Mouse (Mus musculus): ENCODE measurements around the gene Vmn1r72. TPM values are rescaled to one million over a fixed set of nuclear protein-coding genes. Genes with fewer than 3 reads are reported as not detected.
"Not testable (repeated sequence)": the region's sequence is repeated elsewhere in the genome, so short reads cannot be mapped to it uniquely, and the experiment has no call there.

Gene Vmn1r72
- not detected in 2 replicates for polyA plus RNA-seq (2015; fragmentation: Nextera tagmentation; extraction: Ambion mirVana)

GRCm38 (mm10) chr7:11680047-11680446 is at the start of gene Vmn1r72:
Gene Vmn1r72, minus strand, starts transcription at chr7:11680147.
- H3K9me3 ChIP-seq, result peaks cover 17% of the 10 kb centered on the region
- not testable (repeated sequence) for H3K27me3 ChIP-seq (replicated peaks); H3K27ac ChIP-seq; H3K4me3 ChIP-seq; H3K4me2 ChIP-seq; H3K36me3 ChIP-seq (replicated peaks); H3K9ac ChIP-seq; H3K4me1 ChIP-seq; ATAC-seq (replicated peaks)

- not testable (repeated sequence) for H3K4me3 ChIP-seq; H3K9ac ChIP-seq; H3K27ac ChIP-seq; H3K9me3 ChIP-seq; H3K4me2 ChIP-seq; H3K36me3 ChIP-seq (replicated peaks); H3K27me3 ChIP-seq (replicated peaks); ATAC-seq (replicated peaks); H3K4me1 ChIP-seq
- WGBS, result 7% methylated on average over 8 of the region's 8 CpGs
Measured at GRCm38 (mm10) chr7:11617082-11617481, 62.9 kb downstream of the Vmn1r72 start.

Other genes with a start within 250 kb of the Vmn1r72 start
- gene Zscan4-ps2, start 165.8 kb downstream of the Vmn1r72 start, polyA plus RNA-seq (2015; fragmentation: Nextera tagmentation; extraction: Ambion mirVana), result not detected in 2 replicates
- gene Zscan4-ps3, start 70.8 kb downstream of the Vmn1r72 start, polyA plus RNA-seq (2015; fragmentation: Nextera tagmentation; extraction: Ambion mirVana), result not detected in 2 replicates
- gene Vmn1r73, start 50.1 kb upstream of the Vmn1r72 start, polyA plus RNA-seq (2015; fragmentation: Nextera tagmentation; extraction: Ambion mirVana), result not detected in 2 replicates
- not detected in 2 replicates for gene Vmn1r74, start 153.8 kb upstream of the Vmn1r72 start, polyA plus RNA-seq (2015; fragmentation: Nextera tagmentation; extraction: Ambion mirVana)
- not detected in 2 replicates for gene Vmn1r75, start 194.5 kb upstream of the Vmn1r72 start, polyA plus RNA-seq (2015; fragmentation: Nextera tagmentation; extraction: Ambion mirVana)

Measured in midbrain, embryonic 15.5 days (tissue).